Mouse (Mus musculus) small intestine, adult 2 months (tissue): Measurements from ENCODE around the gene Hrc.

Experiments
- CTCF ChIP-seq: fragments of 200-500 bp; IDR thresholded peaks from 2 replicates; pipeline ENCODE4 v1.5.1; 2012; ENCODE audit warnings: low read depth, mild to moderate bottlenecking, control low read depth, inconsistent platforms, low read length, moderate library complexity, mixed read lengths; ENCODE audit not compliant: insufficient replicate concordance, insufficient read length; ENCODE audit errors: extremely low read depth
- POLR2A ChIP-seq: fragments of 200-500 bp; IDR thresholded peaks from 2 replicates; pipeline ENCODE4 v1.6.1; 2012; ENCODE audit warnings: low read depth, mild to moderate bottlenecking, control low read depth, inconsistent platforms, low read length, moderate library complexity

- TF ChIP-seq CTCF (no peak), POLR2A (no peak)
Measured at GRCm38 (mm10) chr7:45316536-45316935, 18.6 kb upstream of the Hrc start.
